Mouse (Mus musculus) liver, postnatal 0 days (tissue): ENCODE data around the gene Plekhh1.

Experiments
- CTCF ChIP-seq: sonication (generic); IDR thresholded peaks from 2 replicates; pipeline ENCODE4 v1.5.1; 2016; ENCODE audit warnings: antibody characterized with exemption, low read depth
- EP300 ChIP-seq: IDR thresholded peaks from 2 replicates; pipeline ENCODE4 v1.6.1; 2016; ENCODE audit warnings: antibody characterized with exemption, low read depth, mild to moderate bottlenecking

DNA sequence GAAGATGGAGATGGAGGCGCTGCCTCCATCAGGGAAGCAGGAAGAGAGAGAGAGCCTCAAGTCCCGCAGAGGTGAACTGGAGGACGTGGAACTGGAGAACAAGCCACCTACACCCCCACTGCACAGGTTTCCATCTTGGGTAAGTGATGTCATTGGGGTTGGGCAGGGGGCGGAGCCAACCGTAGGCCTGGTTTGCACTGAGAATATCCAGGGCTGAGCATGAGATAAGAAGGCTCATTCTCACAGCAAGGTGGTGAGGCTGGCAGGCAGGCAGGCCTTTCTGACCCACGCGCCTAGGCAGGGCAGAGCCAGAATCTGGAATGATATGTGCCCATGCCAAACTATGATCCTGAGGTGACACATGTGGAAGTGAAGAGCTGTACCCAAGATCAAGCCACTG is 26.3 kb downstream of the Plekhh1 start:
- TF ChIP-seq CTCF (no peak), EP300 (no peak)
